Mouse (Mus musculus) layer of hippocampus, adult 6 months (tissue): ENCODE results near the gene Akap6. TPM values are rescaled to one million over a fixed set of nuclear protein-coding genes. Genes with fewer than 3 reads are reported as not detected.

ENCODE experiments used
- long read RNA-seq, 2 experiments: library from polyadenylated mRNA; unstranded; transcript quantifications; one replicate each; pipeline ENCODE4 v2.0.0; 2019 to 2020
- polyA plus RNA-seq: library from polyadenylated mRNA; unstranded; fragments of <200 nt; fragmentation: Nextera tagmentation; gene quantifications from 2 replicates; pipeline ENCODE4 v1.2.3, GENCODE M21; 2021

The Akap6 gene
- polyA plus RNA-seq, result 20.3 and 21.6 TPM in 2 replicates
- long read RNA-seq, experiment 1, partial matches to known transcripts, result 68 of 110 reads
- long read RNA-seq, experiment 1, other reads (novel, unspliced or antisense), result 42 of 110 reads
- long read RNA-seq, experiment 2, partial matches to known transcripts, result 105 of 143 reads
- long read RNA-seq, experiment 2, other reads (novel, unspliced or antisense), result 38 of 143 reads

GRCm38 (mm10) chr12:52699146-52699545, at the start of gene Akap6:
Gene Akap6, plus strand, starts transcription at chr12:52699383.

Other genes with a start within 250 kb of the Akap6 start
- 30.7 and 40.7 TPM in 2 replicates for gene Arhgap5, start 195.4 kb upstream of the Akap6 start, polyA plus RNA-seq